Mouse (Mus musculus) CH12.LX (cell line): ENCODE results near the gene Il4i1. TPM values are rescaled to one million over a fixed set of nuclear protein-coding genes. Genes with fewer than 3 reads are reported as not detected.

Experiments used
- DNase-seq: peaks from one replicate; pipeline ENCODE4 v3.0.0-alpha.2; 2013; ENCODE audit errors: extremely low read depth
- H3K27ac ChIP-seq: 2 replicates; pipeline ENCODE4 v1.5.1; 2012; ENCODE audit warnings: low read depth, mild to moderate bottlenecking, control low read depth, moderate library complexity; ENCODE audit not compliant: insufficient read depth
- H3K27me3 ChIP-seq: replicated peaks from 2 replicates; pipeline ENCODE3; 2012; ENCODE audit warnings: inconsistent platforms
- H3K36me3 ChIP-seq, 2 experiments: replicated peaks in 1 of 2; 2 replicates each; pipeline versions ENCODE3 to v1.6.1; 2012; ENCODE audit warnings: inconsistent platforms in 1 of 2, low read length in 1 of 2, mild to moderate bottlenecking in 1 of 2, mixed read lengths in 1 of 2, moderate library complexity in 1 of 2; ENCODE audit not compliant: control insufficient read depth in 1 of 2, insufficient read depth in 1 of 2
- H3K4me1 ChIP-seq, 2 experiments: 2 replicates each; pipeline ENCODE4 v1.6.1; 2012; ENCODE audit warnings: inconsistent platforms in 1 of 2, moderate library complexity in 1 of 2; ENCODE audit not compliant: insufficient read depth in 2 of 2, control insufficient read depth in 1 of 2
- H3K4me2 ChIP-seq: 2 replicates; pipeline ENCODE4 v1.6.1; 2012; ENCODE audit warnings: low read depth, mild to moderate bottlenecking, control low read depth; ENCODE audit not compliant: poor library complexity, insufficient read depth, severe bottlenecking
- H3K4me3 ChIP-seq, 3 experiments: fragments of 150-350 bp in 1 of 3; sonication (generic) in 1 of 3; replicated peaks in 1 of 3; 2 replicates each; pipeline versions ENCODE3 to v1.5.1; 2011 to 2012; ENCODE audit warnings: low read depth in 2 of 3, low read length in 2 of 3, mild to moderate bottlenecking in 2 of 3, moderate library complexity in 2 of 3, control low read depth in 1 of 3, improper control_type of control experiment in 1 of 3, inconsistent platforms in 1 of 3, mixed read lengths in 1 of 3; ENCODE audit not compliant: poor library complexity in 1 of 3
- H3K79me2 ChIP-seq: replicated peaks from 2 replicates; pipeline ENCODE4 v1.6.1; 2012; ENCODE audit warnings: mild to moderate bottlenecking, moderate library complexity; ENCODE audit not compliant: control insufficient read depth, poor library complexity, insufficient read depth, severe bottlenecking; ENCODE audit errors: extremely low read depth
- H3K9ac ChIP-seq: 2 replicates; pipeline ENCODE4 v1.6.1; 2012; ENCODE audit warnings: low read depth, mild to moderate bottlenecking, control low read depth, moderate library complexity; ENCODE audit not compliant: insufficient read depth
- H3K9me3 ChIP-seq: replicated peaks from 2 replicates; pipeline ENCODE3; 2012; ENCODE audit warnings: low read length, inconsistent platforms, mixed read lengths
- CHD2 ChIP-seq: IDR thresholded peaks from 2 replicates; pipeline ENCODE4 v1.6.1; 2011; ENCODE audit warnings: low read length, improper control_type of control experiment
- EP300 ChIP-seq: IDR thresholded peaks from 2 replicates; pipeline ENCODE4 v1.6.1; 2011; ENCODE audit warnings: low read length, improper control_type of control experiment
- ETS1 ChIP-seq: conservative IDR thresholded peaks from 2 replicates; pipeline ENCODE4 v1.6.1; 2012; ENCODE audit warnings: low read depth, mild to moderate bottlenecking, inconsistent platforms, low read length, improper control_type of control experiment, moderate library complexity
- HCFC1 ChIP-seq: IDR thresholded peaks from 2 replicates; pipeline ENCODE4 v1.6.1; 2012; ENCODE audit warnings: low read depth, mild to moderate bottlenecking, inconsistent platforms, low read length, improper control_type of control experiment
- MAFK ChIP-seq: IDR thresholded peaks from 2 replicates; pipeline ENCODE4 v1.6.1; 2011; ENCODE audit warnings: low read length, improper control_type of control experiment; ENCODE audit not compliant: insufficient replicate concordance
- MAX ChIP-seq: IDR thresholded peaks from 2 replicates; pipeline ENCODE4 v1.6.1; 2011; ENCODE audit warnings: low read length, improper control_type of control experiment
- MYC ChIP-seq: IDR thresholded peaks from 2 replicates; pipeline ENCODE4 v1.6.1; 2011; ENCODE audit warnings: low read depth, mild to moderate bottlenecking, improper control_type of control experiment, low read length
- NELFE ChIP-seq: IDR thresholded peaks from 2 replicates; pipeline ENCODE4 v1.6.1; 2011; ENCODE audit warnings: low read depth, low read length, improper control_type of control experiment
- NRF1 ChIP-seq: IDR thresholded peaks from 2 replicates; pipeline ENCODE4 v1.6.1; 2014; ENCODE audit warnings: low read depth, mild to moderate bottlenecking, inconsistent platforms, low read length, improper control_type of control experiment, moderate library complexity
- POLR2AphosphoS2 ChIP-seq: IDR thresholded peaks from 2 replicates; pipeline ENCODE4 v1.6.1; 2011; ENCODE audit warnings: low read depth, low read length, improper control_type of control experiment
- RAD21 ChIP-seq: IDR thresholded peaks from 2 replicates; pipeline ENCODE4 v1.6.1; 2011; ENCODE audit warnings: low read depth, mild to moderate bottlenecking, low read length, improper control_type of control experiment, moderate library complexity
- SIN3A ChIP-seq: IDR thresholded peaks from 2 replicates; pipeline ENCODE4 v1.6.1; 2012; ENCODE audit warnings: low read length, improper control_type of control experiment, inconsistent platforms
- TBP ChIP-seq: conservative IDR thresholded peaks from 2 replicates; pipeline ENCODE4 v1.6.1; 2011; ENCODE audit warnings: low read depth, low read length, improper control_type of control experiment
- TCF12 ChIP-seq: IDR thresholded peaks from 2 replicates; pipeline ENCODE4 v1.6.1; 2014; ENCODE audit warnings: low read depth, mild to moderate bottlenecking, inconsistent platforms, low read length, improper control_type of control experiment
- USF1 ChIP-seq: IDR thresholded peaks from 2 replicates; pipeline ENCODE4 v1.6.1; 2014; ENCODE audit warnings: low read depth, mild to moderate bottlenecking, inconsistent platforms, low read length, improper control_type of control experiment
- ZNF384 ChIP-seq: IDR thresholded peaks from 2 replicates; pipeline ENCODE4 v1.6.1; 2012; ENCODE audit warnings: low read depth, low read length, improper control_type of control experiment, inconsistent platforms
- dilution Hi-C: fragments of 300-500 bp; cut with MboI; formaldehyde crosslinking; loops from 2 replicates; pipeline ENCODE4 v1.14.3; 2020; ENCODE audit warnings: low sequenced_read_pairs; ENCODE audit not compliant: extremely low pct_unique_long_range_greater_than_20kb, extremely low pct_ligation_motif_present
- in situ Hi-C: fragments of 300-500 bp; cut with MboI; formaldehyde crosslinking; loops from 3 replicates; pipeline ENCODE4 v1.14.3; 2019; ENCODE audit warnings: low sequenced_read_pairs, low pct_ligation_motif_present, low pct_unique_long_range_greater_than_20kb, mixed read lengths
- polyA plus RNA-seq: library from polyadenylated mRNA; unstranded; fragments of >175 nt; gene quantifications from 2 replicates; pipeline ENCODE4 v1.2.1, GENCODE M21; 2012; ENCODE audit warnings: low read depth; ENCODE audit not compliant: insufficient read length
- total RNA-seq, 2 experiments: library from RNA; depleted of rRNA; stranded (reverse); fragments of 300-350 nt in 1 of 2; fragments of >200 nt in 1 of 2; gene quantifications; 2 replicates each; pipeline ENCODE4 v1.2.3; 2012 to 2014

Il4i1 gene
- total and polyA plus RNA-seq, 3 experiments = 17.6 to 57.5 (median 49.2) TPM

DNA sequence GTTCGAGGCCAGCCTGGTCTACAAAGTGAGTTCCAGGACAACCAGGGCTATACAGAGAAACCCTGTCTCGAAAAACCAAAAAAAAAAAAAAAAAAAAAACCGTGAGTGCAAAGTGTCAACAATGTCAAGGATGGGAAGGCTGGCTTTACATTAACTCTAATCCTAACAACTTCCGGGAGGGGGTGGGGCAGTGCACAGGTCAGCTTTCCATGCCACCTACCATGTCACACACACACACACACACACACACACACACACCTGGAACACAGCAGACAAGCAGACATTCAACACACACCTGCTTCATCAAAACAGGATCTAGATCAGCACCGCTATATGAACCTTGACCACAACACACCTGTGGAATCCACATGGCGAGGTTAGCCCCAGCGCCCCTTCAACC lies 74.0 kb downstream of the Il4i1 start:
- in situ Hi-C loops (no loop called here), dilution Hi-C loops (no loop called here)
- Histone ChIP-seq H3K4me1 (peaks cover 10 to 17% of the 10 kb centered on the region in 2 experiments), H3K4me2 (no peak overlapping the region), H3K9ac (no peak overlapping the region), H3K27me3 (no peaks in the 10 kb centered on the region), H3K36me3 (peaks cover 22 to 54% of the 10 kb centered on the region in 2 experiments)
- no peak for DNase-seq
- TF ChIP-seq POLR2AphosphoS2 = no peak
- TF ChIP-seq SIN3A = no peak
- no peak for TF ChIP-seq HCFC1
- no peak for TF ChIP-seq MAFK
- TF ChIP-seq ZNF384 = no peak
- no peak for TF ChIP-seq NRF1
- TF ChIP-seq TCF12 = no peak
- TF ChIP-seq NELFE = no peak
- TF ChIP-seq USF1 = no peak
- TF ChIP-seq RAD21 = no peak
- TF ChIP-seq CHD2 = no peak
- no peak for TF ChIP-seq TBP
- no peak for TF ChIP-seq MYC
- TF ChIP-seq ETS1 = no peak
- TF ChIP-seq MAX = no peak
- no peak for TF ChIP-seq EP300
- TF ChIP-seq, all 38 proteins: peak for 0
- Histone ChIP-seq H3K79me2 (peaks cover 14% of the 10 kb centered on the region), H3K27ac (no peak overlapping the region), H3K4me3 (no peak overlapping the region), H3K9me3 (no peaks in the 10 kb centered on the region)

Other genes with a start within 250 kb of the Il4i1 start
Only the 20 nearest of the 25 such genes appear.
- 1.1 and 1.5 TPM in 2 replicates for gene Myh14, start 145.5 kb upstream of the Il4i1 start, total RNA-seq (2012; rRNA removed)
- 0.09 and 0.12 TPM in 2 replicates for gene Myh14, start 145.5 kb upstream of the Il4i1 start, total RNA-seq (2014; rRNA removed)
- 0.60 and 0.89 TPM in 2 replicates for gene Myh14, start 145.5 kb upstream of the Il4i1 start, polyA plus RNA-seq
- gene Izumo2, start 107.6 kb upstream of the Il4i1 start, total RNA-seq (2012; rRNA removed) = not detected in 2 replicates
- gene Izumo2, start 107.6 kb upstream of the Il4i1 start, total RNA-seq (2014; rRNA removed) = not detected in 2 replicates
- gene Izumo2, start 107.6 kb upstream of the Il4i1 start, polyA plus RNA-seq = not detected in 2 replicates
- 27.6 and 30.0 TPM in 2 replicates for gene Vrk3, start 68.0 kb upstream of the Il4i1 start, total RNA-seq (2012; rRNA removed)
- gene Vrk3, start 68.0 kb upstream of the Il4i1 start, total RNA-seq (2014; rRNA removed) = 29.5 and 34.2 TPM in 2 replicates
- gene Vrk3, start 68.0 kb upstream of the Il4i1 start, polyA plus RNA-seq = 42.3 and 50.4 TPM in 2 replicates
- gene Zfp473, start 65.3 kb upstream of the Il4i1 start, total RNA-seq (2012; rRNA removed) = 9.3 and 9.6 TPM in 2 replicates
- 10.0 and 10.5 TPM in 2 replicates for gene Zfp473, start 65.3 kb upstream of the Il4i1 start, total RNA-seq (2014; rRNA removed)
- gene Zfp473, start 65.3 kb upstream of the Il4i1 start, polyA plus RNA-seq = 6.8 and 8.7 TPM in 2 replicates
- 93.2 and 101 TPM in 2 replicates for gene Nup62, start 299 bp upstream of the Il4i1 start, total RNA-seq (2012; rRNA removed)
- 84.1 and 93.3 TPM in 2 replicates for gene Nup62, start 299 bp upstream of the Il4i1 start, total RNA-seq (2014; rRNA removed)
- gene Nup62, start 299 bp upstream of the Il4i1 start, polyA plus RNA-seq = 146 and 151 TPM in 2 replicates
- gene Atf5, start 271 bp downstream of the Il4i1 start, total RNA-seq (2012; rRNA removed) = 34.0 and 71.1 TPM in 2 replicates
- gene Atf5, start 271 bp downstream of the Il4i1 start, total RNA-seq (2014; rRNA removed) = 12.0 and 13.4 TPM in 2 replicates
- 82.3 and 84.5 TPM in 2 replicates for gene Atf5, start 271 bp downstream of the Il4i1 start, polyA plus RNA-seq
- 21.7 and 24.2 TPM in 2 replicates for gene Akt1s1, start 32.6 kb downstream of the Il4i1 start, total RNA-seq (2012; rRNA removed)
- 8.5 and 9.5 TPM in 2 replicates for gene Akt1s1, start 32.6 kb downstream of the Il4i1 start, total RNA-seq (2014; rRNA removed)
- gene Akt1s1, start 32.6 kb downstream of the Il4i1 start, polyA plus RNA-seq = 23.3 and 23.4 TPM in 2 replicates
- gene Tbc1d17, start 32.7 kb downstream of the Il4i1 start, total RNA-seq (2012; rRNA removed) = 32.4 and 40.5 TPM in 2 replicates
- 31.9 and 35.5 TPM in 2 replicates for gene Tbc1d17, start 32.7 kb downstream of the Il4i1 start, total RNA-seq (2014; rRNA removed)
- gene Tbc1d17, start 32.7 kb downstream of the Il4i1 start, polyA plus RNA-seq = 38.5 and 41.9 TPM in 2 replicates
- gene Pnkp, start 40.8 kb downstream of the Il4i1 start, total RNA-seq (2012; rRNA removed) = 35.9 and 41.6 TPM in 2 replicates
- gene Pnkp, start 40.8 kb downstream of the Il4i1 start, total RNA-seq (2014; rRNA removed) = 14.8 and 15.3 TPM in 2 replicates
- 20.7 and 22.2 TPM in 2 replicates for gene Pnkp, start 40.8 kb downstream of the Il4i1 start, polyA plus RNA-seq
- gene Ptov1, start 53.4 kb downstream of the Il4i1 start, total RNA-seq (2012; rRNA removed) = 11.5 and 16.8 TPM in 2 replicates
- gene Ptov1, start 53.4 kb downstream of the Il4i1 start, total RNA-seq (2014; rRNA removed) = 5.7 and 7.8 TPM in 2 replicates
- gene Ptov1, start 53.4 kb downstream of the Il4i1 start, polyA plus RNA-seq = 15.5 and 21.0 TPM in 2 replicates
- gene Med25, start 76.3 kb downstream of the Il4i1 start, total RNA-seq (2012; rRNA removed) = 56.7 and 57.6 TPM in 2 replicates
- gene Med25, start 76.3 kb downstream of the Il4i1 start, total RNA-seq (2014; rRNA removed) = 18.4 and 20.8 TPM in 2 replicates
- 67.4 and 75.4 TPM in 2 replicates for gene Med25, start 76.3 kb downstream of the Il4i1 start, polyA plus RNA-seq
- 12.2 and 16.9 TPM in 2 replicates for gene Fuz, start 79.7 kb downstream of the Il4i1 start, total RNA-seq (2012; rRNA removed)
- 16.1 and 16.7 TPM in 2 replicates for gene Fuz, start 79.7 kb downstream of the Il4i1 start, total RNA-seq (2014; rRNA removed)
- gene Fuz, start 79.7 kb downstream of the Il4i1 start, polyA plus RNA-seq = 15.9 and 17.1 TPM in 2 replicates
- gene Ap2a1, start 113.1 kb downstream of the Il4i1 start, total RNA-seq (2012; rRNA removed) = 53.4 and 61.1 TPM in 2 replicates
- 35.7 and 38.5 TPM in 2 replicates for gene Ap2a1, start 113.1 kb downstream of the Il4i1 start, total RNA-seq (2014; rRNA removed)
- 52.6 and 56.3 TPM in 2 replicates for gene Ap2a1, start 113.1 kb downstream of the Il4i1 start, polyA plus RNA-seq
- gene Tsks, start 126.8 kb downstream of the Il4i1 start, total RNA-seq (2012; rRNA removed) = 0.08 TPM in 1 of 2 replicates, not detected in the other
- gene Tsks, start 126.8 kb downstream of the Il4i1 start, total RNA-seq (2014; rRNA removed) = not detected in 2 replicates
- gene Tsks, start 126.8 kb downstream of the Il4i1 start, polyA plus RNA-seq = not detected in 2 replicates
- 3.6 and 4.5 TPM in 2 replicates for gene Cpt1c, start 158.5 kb downstream of the Il4i1 start, total RNA-seq (2012; rRNA removed)
- 10.2 and 10.3 TPM in 2 replicates for gene Cpt1c, start 158.5 kb downstream of the Il4i1 start, total RNA-seq (2014; rRNA removed)
- 10.4 and 12.7 TPM in 2 replicates for gene Cpt1c, start 158.5 kb downstream of the Il4i1 start, polyA plus RNA-seq
- 340 and 407 TPM in 2 replicates for gene Prmt1, start 170.2 kb downstream of the Il4i1 start, total RNA-seq (2012; rRNA removed)
- 220 and 231 TPM in 2 replicates for gene Prmt1, start 170.2 kb downstream of the Il4i1 start, total RNA-seq (2014; rRNA removed)
- gene Prmt1, start 170.2 kb downstream of the Il4i1 start, polyA plus RNA-seq = 608 and 642 TPM in 2 replicates
- 56.5 and 65.0 TPM in 2 replicates for gene Irf3, start 181.3 kb downstream of the Il4i1 start, total RNA-seq (2012; rRNA removed)
- gene Irf3, start 181.3 kb downstream of the Il4i1 start, total RNA-seq (2014; rRNA removed) = 33.5 and 39.0 TPM in 2 replicates
- 79.7 and 87.7 TPM in 2 replicates for gene Irf3, start 181.3 kb downstream of the Il4i1 start, polyA plus RNA-seq
- gene Bcl2l12, start 182.3 kb downstream of the Il4i1 start, total RNA-seq (2012; rRNA removed) = 11.8 and 12.0 TPM in 2 replicates
- gene Bcl2l12, start 182.3 kb downstream of the Il4i1 start, total RNA-seq (2014; rRNA removed) = 9.2 and 9.8 TPM in 2 replicates
- gene Bcl2l12, start 182.3 kb downstream of the Il4i1 start, polyA plus RNA-seq = 10.8 and 12.6 TPM in 2 replicates
- gene Scaf1, start 200.0 kb downstream of the Il4i1 start, total RNA-seq (2012; rRNA removed) = 15.5 and 18.2 TPM in 2 replicates
- gene Scaf1, start 200.0 kb downstream of the Il4i1 start, total RNA-seq (2014; rRNA removed) = 5.4 and 6.1 TPM in 2 replicates
- gene Scaf1, start 200.0 kb downstream of the Il4i1 start, polyA plus RNA-seq = 38.9 and 41.9 TPM in 2 replicates
- 5.0 and 10.6 TPM in 2 replicates for gene Rras, start 201.6 kb downstream of the Il4i1 start, total RNA-seq (2012; rRNA removed)
- gene Rras, start 201.6 kb downstream of the Il4i1 start, total RNA-seq (2014; rRNA removed) = 6.6 and 7.2 TPM in 2 replicates
- 18.5 and 19.8 TPM in 2 replicates for gene Rras, start 201.6 kb downstream of the Il4i1 start, polyA plus RNA-seq